Mouse (Mus musculus) ES-E14 (cell line): ENCODE data around the gene Ubtd1.

Source experiments
- CHD2 ChIP-seq: IDR thresholded peaks from 2 replicates; pipeline ENCODE4 v1.6.1; 2014; ENCODE audit warnings: mild to moderate bottlenecking, low read depth, low read length, inconsistent platforms
- HCFC1 ChIP-seq: IDR thresholded peaks from 2 replicates; pipeline ENCODE4 v1.6.1; 2012; ENCODE audit warnings: low read length, inconsistent platforms, borderline replicate concordance; ENCODE audit not compliant: insufficient read depth
- MAFK ChIP-seq: IDR thresholded peaks from 2 replicates; pipeline ENCODE4 v1.6.1; 2014; ENCODE audit warnings: mild to moderate bottlenecking, low read depth, low read length, inconsistent platforms; ENCODE audit not compliant: insufficient read depth
- ZC3H11A ChIP-seq: IDR thresholded peaks from 2 replicates; pipeline ENCODE4 v1.6.1; 2012; ENCODE audit warnings: low read depth, mild to moderate bottlenecking, inconsistent platforms, low read length, borderline replicate concordance
- ZNF384 ChIP-seq: IDR thresholded peaks from 2 replicates; pipeline ENCODE4 v1.6.1; 2012; ENCODE audit warnings: low read depth, low read length, inconsistent platforms

- TF ChIP-seq ZC3H11A (no peak), CHD2 (no peak), MAFK (no peak), ZNF384 (no peak), HCFC1 (no peak)
Measured at GRCm38 (mm10) chr19:42075051-42075450, 93.5 kb downstream of the Ubtd1 start.
